Mouse (Mus musculus) stomach, embryonic 16.5 days (tissue): ENCODE data around the gene Ankrd53. TPM values are rescaled to one million over a fixed set of nuclear protein-coding genes. Genes with fewer than 3 reads are reported as not detected.

Experiments
- ATAC-seq: fragments of 200-750 bp; cut with Nextera tagmentation; 2 replicates; pipeline ENCODE4 v1.8.0; 2017; ENCODE audit warnings: moderate number of reproducible peaks, moderate TSS enrichment; ENCODE audit not compliant: insufficient read depth, low FRiP score
- H3K27ac ChIP-seq: fragments of 300-500 bp; sonication (generic); 2 replicates; pipeline ENCODE4 v1.5.1; 2014; ENCODE audit warnings: low read length
- H3K27me3 ChIP-seq: fragments of 300-500 bp; sonication (generic); 2 replicates; pipeline ENCODE4 v1.6.1; 2014; ENCODE audit warnings: low read length, control low read depth, mixed read lengths; ENCODE audit not compliant: control insufficient read depth, insufficient read depth
- H3K36me3 ChIP-seq: fragments of 300-500 bp; sonication (generic); 2 replicates; pipeline ENCODE4 v1.6.1; 2014; ENCODE audit warnings: low read length; ENCODE audit not compliant: control insufficient read depth, insufficient read depth
- H3K4me1 ChIP-seq: fragments of 300-500 bp; sonication (generic); 2 replicates; pipeline ENCODE4 v1.6.1; 2014; ENCODE audit warnings: low read length, control low read depth, mixed read lengths; ENCODE audit not compliant: control insufficient read depth, insufficient read depth
- H3K4me2 ChIP-seq: fragments of 300-500 bp; sonication (generic); 2 replicates; pipeline ENCODE4 v1.6.1; 2014; ENCODE audit warnings: low read depth, low read length, mixed read lengths
- H3K4me3 ChIP-seq: fragments of 300-500 bp; sonication (generic); replicated peaks from 2 replicates; pipeline ENCODE4 v1.5.1; 2014; ENCODE audit warnings: mild to moderate bottlenecking, low read length
- H3K9ac ChIP-seq: fragments of 300-500 bp; sonication (generic); 2 replicates; pipeline ENCODE4 v1.6.1; 2014; ENCODE audit warnings: low read length
- H3K9me3 ChIP-seq: fragments of 300-500 bp; sonication (generic); replicated peaks from 2 replicates; pipeline ENCODE4 v1.6.1; 2016; ENCODE audit warnings: low read length, control low read depth; ENCODE audit not compliant: control insufficient read depth
- WGBS: fragments of 180-500 bp; shearing (Covaris S2); extraction: QIAGEN DNeasy Blood & Tissue Kit; methylation state at CpG from one replicate; pipeline ENCODE4 v1.1.7; 2014; 5-methylcytosine and 5-hydroxymethylcytosine counted together
- polyA plus RNA-seq: library from polyadenylated mRNA; unstranded; fragments of >200 nt; fragmentation: Nextera tagmentation; extraction: Ambion mirVana; gene quantifications from 2 replicates; pipeline ENCODE4 v1.2.1, GENCODE M21; 2015

The Ankrd53 gene
- polyA plus RNA-seq, 1 experiment from 2014 or later, result not detected

DNA sequence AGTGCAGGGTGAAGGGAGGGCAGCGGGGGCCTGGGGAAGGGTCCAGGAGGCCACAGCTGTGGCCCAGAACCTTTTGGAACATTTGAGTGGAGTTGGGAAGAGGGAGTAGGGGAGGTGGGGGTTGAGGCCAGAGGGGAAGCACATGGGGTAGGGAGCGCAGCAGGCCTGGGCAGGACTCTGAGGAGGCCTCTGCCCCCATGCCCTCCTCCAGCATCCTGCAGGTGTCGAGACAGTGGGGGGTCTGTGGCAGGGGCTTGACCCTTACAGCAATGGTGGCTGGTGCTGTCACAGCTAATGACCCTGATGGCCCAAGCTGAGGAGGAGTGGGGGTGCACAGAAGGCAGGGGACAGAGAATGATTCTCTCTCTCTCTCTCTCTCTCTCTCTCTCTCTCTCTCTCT lies 13.2 kb upstream of the Ankrd53 start:
- no peaks in the 10 kb centered on the region for H3K36me3 ChIP-seq
- H3K9ac ChIP-seq, result no peak overlapping the region
- no peak overlapping the region for H3K4me2 ChIP-seq
- no peak overlapping the region for H3K4me3 ChIP-seq
- ATAC-seq, result no peak
- no peaks in the 10 kb centered on the region for H3K4me1 ChIP-seq
- no peaks in the 10 kb centered on the region for H3K9me3 ChIP-seq
- WGBS, result 62% methylated on average over 3 of the region's 3 CpGs
- peaks cover 11% of the 10 kb centered on the region; the same call in 1 of the 2 replicates for H3K27me3 ChIP-seq
- H3K27ac ChIP-seq, result no peak overlapping the region

DNA sequence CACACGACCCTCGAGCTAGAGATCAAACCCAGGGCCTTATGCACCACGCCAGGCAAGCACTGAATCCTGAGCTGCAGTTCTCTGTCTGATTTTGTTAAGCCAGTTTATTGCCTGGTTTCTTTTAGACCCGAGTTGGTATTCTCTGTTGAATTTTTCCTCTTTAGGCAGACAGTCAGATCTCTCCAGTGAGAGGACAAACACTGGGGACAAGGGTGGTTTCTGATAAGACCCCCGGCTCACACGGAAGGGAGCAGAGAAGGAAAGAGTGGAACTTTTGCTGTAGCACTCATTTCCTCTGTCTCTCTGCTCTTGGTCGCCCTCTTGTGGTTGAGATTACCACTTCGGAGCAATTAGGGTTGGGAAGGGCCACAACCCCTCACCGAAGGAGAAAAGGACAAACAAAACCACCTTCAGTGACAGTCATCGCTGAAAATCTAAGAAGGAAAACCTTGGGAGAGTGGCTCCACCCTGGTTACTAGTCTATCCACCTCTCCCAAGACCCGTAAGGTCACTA lies 12.2 kb upstream of the Ankrd53 start:
- no peaks in the 10 kb centered on the region for H3K4me1 ChIP-seq
- peak overlapping the region; percentile 58 for H3K9ac ChIP-seq
- no peak overlapping the region for H3K4me2 ChIP-seq
- H3K9me3 ChIP-seq, result no peaks in the 10 kb centered on the region
- H3K27me3 ChIP-seq, result peaks cover 11% of the 10 kb centered on the region; the same call in 1 of the 2 replicates
- no peak overlapping the region for H3K4me3 ChIP-seq
- H3K27ac ChIP-seq, result no peak overlapping the region
- no peaks in the 10 kb centered on the region for H3K36me3 ChIP-seq
- ATAC-seq, result no peak
- WGBS, result 9% methylated on average over 11 of the region's 11 CpGs

DNA sequence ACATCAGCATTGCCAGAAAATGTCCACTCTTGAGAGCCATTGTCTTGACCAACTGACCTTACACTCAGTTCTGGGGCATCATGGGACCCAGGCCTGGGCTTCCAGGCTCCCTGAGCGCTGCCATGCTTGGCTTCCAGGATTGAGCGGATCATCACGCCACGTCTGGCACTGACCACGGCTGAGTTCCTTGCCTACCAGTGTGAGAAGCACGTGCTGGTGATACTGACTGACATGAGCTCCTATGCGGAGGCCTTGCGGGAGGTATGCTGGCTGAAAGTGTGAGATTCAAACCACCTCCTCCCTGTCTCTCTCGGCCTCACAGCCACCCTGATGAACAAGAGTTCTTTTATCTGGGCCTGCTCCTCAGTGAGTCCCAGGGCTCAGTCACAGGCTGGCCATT lies 6.4 kb upstream of the Ankrd53 start:
- Histone ChIP-seq H3K36me3 (no peaks in the 10 kb centered on the region), H3K4me1 (peaks cover 5% of the 10 kb centered on the region; the same call in 1 of the 2 replicates), H3K4me2 (no peak overlapping the region), H3K9me3 (no peaks in the 10 kb centered on the region), H3K4me3 (no peak overlapping the region), H3K27ac (no peak overlapping the region), H3K9ac (no peak overlapping the region), H3K27me3 (peaks cover 49% of the 10 kb centered on the region)
- 76% methylated on average over 9 of the region's 9 CpGs for WGBS
- no peak for ATAC-seq

DNA sequence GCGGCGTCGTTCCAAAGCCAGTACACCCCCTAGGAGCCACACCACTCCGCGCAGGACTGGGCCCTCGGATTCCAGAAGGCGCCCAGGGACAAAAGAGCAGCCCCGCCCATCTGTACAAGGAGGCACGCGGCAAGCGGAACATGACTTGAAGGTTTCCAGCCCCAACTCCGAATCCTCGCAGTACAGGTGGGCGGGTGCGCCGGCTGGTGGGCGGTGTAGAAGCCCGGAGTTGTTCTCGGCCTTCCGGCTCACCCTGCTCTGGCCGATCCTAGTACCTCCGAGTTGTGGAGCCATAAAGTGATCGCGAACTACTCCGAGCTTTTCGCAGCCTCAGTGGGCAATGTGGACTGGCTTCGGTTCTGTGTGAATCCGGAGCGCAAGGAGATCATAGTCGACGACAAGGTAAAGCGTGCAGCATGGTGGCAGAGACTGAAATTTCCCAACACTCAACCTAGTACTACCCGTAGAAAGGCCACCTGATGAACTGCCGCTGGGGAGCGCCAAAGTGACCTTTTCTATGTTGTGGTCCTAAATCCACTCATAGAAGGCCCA lies 512 bp downstream of the Ankrd53 start:
- Histone ChIP-seq H3K36me3 (no peaks in the 10 kb centered on the region), H3K4me3 (peak overlapping the region; percentile 35), H3K9ac (peak overlapping the region; percentile 20), H3K27me3 (peaks cover 40% of the 10 kb centered on the region), H3K27ac (no peak overlapping the region), H3K9me3 (no peaks in the 10 kb centered on the region), H3K4me1 (peaks cover 15% of the 10 kb centered on the region), H3K4me2 (peak overlapping the region; percentile 75)
- peak; percentile 79 for ATAC-seq
- 4% methylated on average over 35 of the region's 35 CpGs for WGBS

DNA sequence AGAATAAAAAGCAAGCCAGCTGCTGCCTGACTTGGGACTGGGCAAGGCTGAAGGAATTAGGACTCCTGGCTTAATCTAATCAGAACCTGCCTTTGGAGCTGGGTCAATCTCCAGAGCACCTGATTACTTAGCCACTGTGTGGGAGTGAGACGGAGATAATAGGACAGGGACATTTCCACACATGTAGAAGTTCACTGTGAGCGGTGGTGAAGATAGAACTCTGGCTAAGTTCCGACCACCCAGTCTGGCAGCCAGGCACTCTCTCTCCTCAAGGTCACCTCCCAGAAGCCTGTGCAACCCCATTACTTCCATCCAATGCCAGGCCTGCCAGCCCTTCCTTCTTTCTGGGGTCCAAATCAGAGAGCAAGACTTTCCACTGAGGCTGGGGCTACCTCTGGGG lies 4.5 kb downstream of the Ankrd53 start:
- Histone ChIP-seq H3K9ac (no peak overlapping the region), H3K9me3 (no peaks in the 10 kb centered on the region), H3K27me3 (peaks cover 9% of the 10 kb centered on the region), H3K4me3 (no peak overlapping the region), H3K36me3 (peaks cover 8% of the 10 kb centered on the region; the same call in 1 of the 2 replicates), H3K4me1 (peaks cover 10% of the 10 kb centered on the region), H3K4me2 (no peak overlapping the region), H3K27ac (no peak overlapping the region)
- no peak for ATAC-seq
- WGBS, result 84% methylated on average over 3 of the region's 3 CpGs

DNA sequence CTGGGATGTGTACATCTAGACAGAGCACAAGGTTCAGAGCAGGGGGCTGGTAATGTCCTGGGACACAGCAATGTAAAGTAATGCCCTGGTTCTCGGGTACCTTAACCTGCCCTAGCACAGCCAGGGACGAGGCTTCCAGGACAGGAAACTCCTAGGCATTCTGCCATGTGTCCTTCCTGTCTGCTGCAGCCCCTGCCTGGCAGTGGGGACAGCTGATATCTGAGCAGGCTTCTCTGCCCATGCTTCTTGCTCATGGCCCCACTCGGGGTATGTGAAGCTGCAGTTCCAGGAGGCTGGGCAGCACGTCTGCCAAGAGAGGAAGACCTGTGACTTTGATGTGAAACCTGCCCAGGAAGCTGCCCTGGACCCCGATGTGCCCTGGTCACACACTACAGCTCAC lies 6.0 kb downstream of the Ankrd53 start:
- no peak overlapping the region for H3K4me3 ChIP-seq

DNA sequence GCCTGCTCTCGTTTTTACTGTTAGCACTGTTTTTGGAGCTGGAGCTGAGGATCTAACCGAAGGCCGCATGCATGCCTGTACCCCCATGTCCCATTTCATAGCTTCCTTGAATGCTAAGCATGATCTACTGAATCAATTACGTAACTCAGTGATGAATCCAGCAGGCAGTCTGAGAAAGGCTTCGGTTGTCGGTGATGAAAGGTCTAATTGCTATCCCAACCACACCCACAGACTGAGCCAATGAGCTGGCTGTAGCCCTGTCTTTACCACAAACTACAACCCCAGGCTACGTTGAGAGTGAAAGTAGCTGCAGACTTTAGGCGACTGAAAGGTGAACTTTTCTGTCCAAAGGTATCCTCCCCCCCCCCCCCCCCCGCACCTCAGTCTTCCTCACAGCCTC lies 11.7 kb downstream of the Ankrd53 start:
- no peaks in the 10 kb centered on the region for H3K9me3 ChIP-seq
- H3K9ac ChIP-seq, result peak overlapping the region; percentile 86
- no peak overlapping the region for H3K27ac ChIP-seq
- peak overlapping the region; percentile 82 for H3K4me2 ChIP-seq
- ATAC-seq, result no peak
- no peaks in the 10 kb centered on the region for H3K27me3 ChIP-seq
- H3K4me3 ChIP-seq, result peak overlapping the region; percentile 58
- WGBS, result 54% methylated on average over 9 of the region's 9 CpGs
- H3K4me1 ChIP-seq, result peaks cover 14% of the 10 kb centered on the region
- peaks cover 3% of the 10 kb centered on the region; the same call in 1 of the 2 replicates for H3K36me3 ChIP-seq

More for the DNA sequence above, 6.0 kb downstream of the Ankrd53 start:
- ATAC-seq, result no peak
- no peak overlapping the region for H3K4me2 ChIP-seq
- H3K4me1 ChIP-seq, result no peaks in the 10 kb centered on the region
- no peak overlapping the region for H3K9ac ChIP-seq
- H3K27ac ChIP-seq, result no peak overlapping the region
- H3K27me3 ChIP-seq, result no peaks in the 10 kb centered on the region
- WGBS, result 75% methylated on average over 5 of the region's 5 CpGs
- peaks cover 8% of the 10 kb centered on the region; the same call in 1 of the 2 replicates for H3K36me3 ChIP-seq
- no peaks in the 10 kb centered on the region for H3K9me3 ChIP-seq

DNA sequence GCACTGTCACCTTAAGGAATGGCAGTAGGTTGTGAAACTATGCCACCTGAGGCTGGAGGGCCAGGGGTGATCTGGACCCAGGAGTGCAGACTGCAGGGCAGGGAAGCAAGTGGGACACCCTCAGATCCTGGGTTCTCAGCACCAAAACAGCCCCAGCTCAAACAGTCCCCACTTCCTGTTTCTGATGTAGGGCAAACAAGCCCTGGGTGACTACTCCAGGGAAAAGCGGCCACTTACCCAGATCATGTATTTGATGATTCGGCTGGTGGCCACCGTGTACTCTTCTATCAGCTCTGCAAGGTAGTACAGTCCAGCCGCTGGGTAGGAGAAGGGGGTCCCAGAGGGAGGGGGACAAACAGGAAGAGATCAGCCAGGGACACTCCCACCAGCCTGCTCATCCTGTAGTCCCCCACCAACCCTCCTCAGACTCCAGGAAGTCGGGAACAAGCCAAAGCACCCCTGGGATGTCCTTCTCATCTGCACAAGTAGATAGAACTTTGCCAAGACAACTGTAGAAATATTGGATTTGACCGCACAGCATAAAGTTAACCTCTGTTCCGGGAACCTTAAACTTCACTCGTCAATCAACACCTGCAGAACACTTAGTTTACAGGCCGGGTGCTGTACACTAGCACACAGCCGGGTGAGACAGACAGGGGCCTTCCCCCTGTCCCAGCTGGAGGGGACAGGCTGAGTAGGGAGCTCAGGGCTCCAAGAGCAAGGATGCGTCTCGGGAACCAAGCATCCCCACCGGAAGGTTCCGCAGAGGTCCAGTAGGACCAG lies 12.5 kb downstream of the Ankrd53 start:
- Histone ChIP-seq H3K9ac (peak overlapping the region; percentile 86), H3K4me1 (peaks cover 14% of the 10 kb centered on the region), H3K36me3 (peaks cover 3% of the 10 kb centered on the region; the same call in 1 of the 2 replicates), H3K4me2 (peak overlapping the region; percentile 82), H3K27ac (peak overlapping the region; percentile 95), H3K9me3 (no peaks in the 10 kb centered on the region), H3K4me3 (peak overlapping the region; percentile 58), H3K27me3 (no peaks in the 10 kb centered on the region)
- ATAC-seq, result no peak
- 2% methylated on average over 14 of the region's 14 CpGs for WGBS

DNA sequence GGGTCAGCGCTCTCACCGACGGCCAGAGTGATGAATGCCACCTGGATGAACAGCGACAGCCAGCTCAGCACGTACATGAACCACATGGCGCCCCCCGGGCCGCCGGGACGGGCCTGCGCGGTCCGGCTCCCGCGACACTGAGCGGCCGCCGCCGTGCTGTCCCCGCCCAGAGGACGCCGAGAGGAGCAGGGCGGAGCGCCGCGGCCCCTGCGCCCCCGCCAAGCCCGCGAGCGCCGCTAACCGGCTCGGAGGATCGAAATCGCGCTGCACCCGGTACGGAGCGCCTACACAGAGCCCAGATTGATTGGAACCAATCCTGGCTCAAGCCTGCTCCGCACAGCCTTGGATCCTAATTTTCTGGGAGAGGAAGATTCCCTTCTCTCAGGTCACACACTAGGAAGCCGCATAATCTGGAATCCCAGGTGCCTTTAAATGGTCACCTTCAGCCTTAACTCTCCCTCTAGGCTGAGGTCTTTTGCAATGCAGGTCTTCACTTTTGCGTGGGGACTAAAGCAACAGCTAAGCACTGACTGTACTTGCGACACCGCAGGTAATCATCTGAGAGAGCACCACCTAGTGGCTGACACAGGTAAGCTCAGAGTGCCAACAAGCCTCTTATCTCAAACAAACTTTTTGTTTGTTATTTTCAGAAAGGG lies 13.3 kb downstream of the Ankrd53 start, which contains the start of gene Tex261:
TSS of gene Tex261 (minus strand) at position 176 of the 656 bp plus-strand sequence.
- ATAC-seq, result peak; percentile 96
- peak within 1 kb of the TSS; percentile 82 for H3K4me2 ChIP-seq
- H3K4me3 ChIP-seq, result peak within 1 kb of the TSS; percentile 58
- 0% methylated on average over 45 of the region's 45 CpGs for WGBS
- peaks cover 14% of the 10 kb centered on the region for H3K4me1 ChIP-seq
- peaks cover 3% of the 10 kb centered on the region; the same call in 1 of the 2 replicates for H3K36me3 ChIP-seq
- H3K27ac ChIP-seq, result peak within 1 kb of the TSS; percentile 95
- peak within 1 kb of the TSS; percentile 86 for H3K9ac ChIP-seq
- H3K9me3 ChIP-seq, result no peaks in the 10 kb centered on the region
- no peaks in the 10 kb centered on the region for H3K27me3 ChIP-seq
